Comparison of ENCODE assay signal across 16 mouse cellular contexts in genomic region chr12:89719194-89720080, GRCm38 (mm10).
DNase-seq lines count a peak whose midpoint lies in the region; ATAC-seq lines count a peak whose summit lies in the region.
"Had no signal": no experiment of that assay in that cellular context is flagged by ENCODE, and none has a peak within 500 bp of the region (broad histone marks: within the 10 kb centered on the region; RNA-seq: fewer than 3 reads in every experiment).

No protein-coding gene starts in this region.

- no peak overlapping the region for H3K27ac ChIP-seq in heart, embryonic 13.5 days (replicated peaks)
- H3K27ac ChIP-seq in liver, embryonic 16.5 days (ENCODE audit: low read length), result no peak overlapping the region
- no peak overlapping the region for H3K27ac ChIP-seq in hindbrain, embryonic 14.5 days
- no peak overlapping the region for H3K27ac ChIP-seq in forebrain, embryonic 10.5 days
- H3K27ac ChIP-seq: embryonic facial prominence, embryonic 15.5 days; layer of hippocampus, adult 2 months had no signal

- ATAC-seq in heart, embryonic 13.5 days (ENCODE audit: extremely low read depth, insufficient number of reproducible peaks, low FRiP score, low TSS enrichment), result no peak
- 0 out of 2 replicates have a peak, but pooled peaks have one; percentile 28 for ATAC-seq in liver, embryonic 16.5 days (ENCODE audit: low read depth)
- ATAC-seq in hindbrain, embryonic 14.5 days (ENCODE audit: low FRiP score), result no peak
- ATAC-seq: forebrain, embryonic 16.5 days; Patski had no signal

- H3K9me3 ChIP-seq in heart, embryonic 13.5 days, result no peaks in the 10 kb centered on the region
- H3K9me3 ChIP-seq in liver, embryonic 16.5 days (replicated peaks; ENCODE audit: control insufficient read depth, low read length), result no peaks in the 10 kb centered on the region
- no peaks in the 10 kb centered on the region for H3K9me3 ChIP-seq in hindbrain, embryonic 14.5 days (ENCODE audit: control insufficient read depth, low read length)
- H3K9me3 ChIP-seq in forebrain, embryonic 10.5 days, result no peaks in the 10 kb centered on the region
- H3K9me3 ChIP-seq: embryonic facial prominence, embryonic 15.5 days had no signal

- WGBS in heart, embryonic 13.5 days, result 39% methylated on average over 8 of the region's 8 CpGs
- WGBS in liver, embryonic 16.5 days (ENCODE audit: insufficient replicate concordance), result 21% methylated on average over 8 of the region's 8 CpGs
- 36% methylated on average over 8 of the region's 8 CpGs for WGBS in hindbrain, embryonic 14.5 days
- 33% methylated on average over 8 of the region's 8 CpGs for WGBS in forebrain, embryonic 10.5 days

- H3K4me2 ChIP-seq in heart, embryonic 13.5 days, result peak overlapping the region; percentile 46; the same call in 1 of the 2 replicates
- no peak overlapping the region for H3K4me2 ChIP-seq in liver, embryonic 16.5 days (ENCODE audit: low read depth, low read length)
- H3K4me2 ChIP-seq in hindbrain, embryonic 14.5 days (replicated peaks), result no peak overlapping the region
- H3K4me2 ChIP-seq: embryonic facial prominence, embryonic 15.5 days had no signal

- no peaks in the 10 kb centered on the region for H3K36me3 ChIP-seq in heart, embryonic 13.5 days
- no peaks in the 10 kb centered on the region for H3K36me3 ChIP-seq in liver, embryonic 16.5 days (ENCODE audit: control insufficient read depth, insufficient read depth)
- no peaks in the 10 kb centered on the region for H3K36me3 ChIP-seq in hindbrain, embryonic 14.5 days (replicated peaks; ENCODE audit: control insufficient read depth, insufficient read depth)
- no peaks in the 10 kb centered on the region for H3K36me3 ChIP-seq in forebrain, embryonic 10.5 days (replicated peaks)
- H3K36me3 ChIP-seq: embryonic facial prominence, embryonic 15.5 days had no signal

- no peaks in the 10 kb centered on the region for H3K27me3 ChIP-seq in heart, embryonic 13.5 days (replicated peaks)
- H3K27me3 ChIP-seq in liver, embryonic 16.5 days (ENCODE audit: control insufficient read depth, insufficient read depth, low read depth, low read length), result no peaks in the 10 kb centered on the region
- no peaks in the 10 kb centered on the region for H3K27me3 ChIP-seq in hindbrain, embryonic 14.5 days (ENCODE audit: control insufficient read depth, insufficient read depth, low read length)
- no peaks in the 10 kb centered on the region for H3K27me3 ChIP-seq in forebrain, embryonic 10.5 days (ENCODE audit: poor library complexity, severe bottlenecking)
- H3K27me3 ChIP-seq: embryonic facial prominence, embryonic 15.5 days; Patski had no signal

- no peaks in the 10 kb centered on the region; the same call in 1 of the 2 replicates for H3K4me1 ChIP-seq in heart, embryonic 13.5 days
- H3K4me1 ChIP-seq in liver, embryonic 16.5 days (ENCODE audit: control insufficient read depth, low read depth, low read length), result no peaks in the 10 kb centered on the region; the same call in 1 of the 2 replicates
- H3K4me1 ChIP-seq in hindbrain, embryonic 14.5 days (replicated peaks; ENCODE audit: control insufficient read depth, insufficient read depth, low read length), result no peaks in the 10 kb centered on the region
- H3K4me1 ChIP-seq in forebrain, embryonic 10.5 days, result peaks cover 10% of the 10 kb centered on the region
- H3K4me1 ChIP-seq: embryonic facial prominence, embryonic 15.5 days had no signal

- no peak overlapping the region for H3K9ac ChIP-seq in heart, embryonic 13.5 days
- H3K9ac ChIP-seq in liver, embryonic 16.5 days (ENCODE audit: low read depth, low read length), result no peak overlapping the region
- H3K9ac ChIP-seq in hindbrain, embryonic 14.5 days, result no peak overlapping the region
- H3K9ac ChIP-seq: embryonic facial prominence, embryonic 15.5 days had no signal

- DNase-seq in heart, postnatal 14 days, result no peak
- DNase-seq in CD4-positive helper T cell, adult 2 months (ENCODE audit: low read depth, low spot score), result peak; percentile 86
- DNase-seq in thymus, adult 18-20 months, result peak; percentile 27 to 62
- DNase-seq in ovary, postnatal 36 days (ENCODE audit: low spot score), result no peak
- no peak for DNase-seq in hindbrain, embryonic 14.5 days (ENCODE audit: low spot score)
- no peak for DNase-seq in forebrain, embryonic 10.5 days (ENCODE audit: extremely low spot score, low spot score)
- DNase-seq: adrenal gland, postnatal 25 days; cerebellum, adult 18-20 months; kidney, adult 11 months; lung, postnatal 14 days had no signal

- H3K4me3 ChIP-seq in heart, embryonic 13.5 days, result peak overlapping the region; percentile 17; the same call in 1 of the 2 replicates
- no peak overlapping the region for H3K4me3 ChIP-seq in liver, embryonic 16.5 days (ENCODE audit: low read depth, low read length)
- no peak overlapping the region for H3K4me3 ChIP-seq in hindbrain, embryonic 14.5 days (replicated peaks; ENCODE audit: low read length)
- no peak overlapping the region for H3K4me3 ChIP-seq in forebrain, embryonic 10.5 days
- H3K4me3 ChIP-seq: embryonic facial prominence, embryonic 15.5 days; layer of hippocampus, adult 2 months had no signal

- intact Hi-C loops in heart, postnatal 14 days (cut with DNase I), result no loop called here

Comparison
In these comparisons a context has a peak if more than half of its experiments do, and no peak if none do; other contexts are left out.
1. DNase-seq: peak in CD4-positive helper T cell, adult 2 months (single experiment) and thymus, adult 18-20 months (2 of 2); none in heart, postnatal 14 days (0 of 2), ovary, postnatal 36 days (single experiment), hindbrain, embryonic 14.5 days (single experiment) and forebrain, embryonic 10.5 days (single experiment).